In genomic region chr3:27424049-27424667, GRCm38 (mm10) we compare ENCODE assay signal across 28 mouse cellular contexts. TPM values are rescaled to one million over a fixed set of nuclear protein-coding genes. Genes with fewer than 3 reads are reported as not detected.
A peak's percentile ranks its signal among the peaks of the same experiment; 100 is the strongest.
DNase-seq lines count a peak whose midpoint lies in the region; ATAC-seq and TF ChIP-seq lines count a peak whose summit lies in the region.
"Had no signal": no experiment of that assay in that cellular context is flagged by ENCODE, and none has a peak within 500 bp of the region (broad histone marks: within the 10 kb centered on the region; RNA-seq: fewer than 3 reads in every experiment).

No protein-coding gene starts in this region.

- WGBS in lung, postnatal 0 days, result 85% methylated on average over 11 of the region's 11 CpGs
- 82% methylated on average over 11 of the region's 11 CpGs for WGBS in intestine, embryonic 16.5 days

- peak; percentile 72 for ATAC-seq in lung, postnatal 0 days
- peak; percentile 69; the same call in 1 of the 2 replicates for ATAC-seq in intestine, embryonic 16.5 days
- ATAC-seq: forebrain, embryonic 14.5 days had no signal

- no peak overlapping the region for H3K4me2 ChIP-seq in lung, postnatal 0 days (replicated peaks; ENCODE audit: low read depth, low read length)
- H3K4me2 ChIP-seq in intestine, embryonic 16.5 days (ENCODE audit: low read depth, low read length), result no peak overlapping the region
- H3K4me2 ChIP-seq: embryonic facial prominence, embryonic 13.5 days; embryonic facial prominence, embryonic 15.5 days; forebrain, embryonic 12.5 days had no signal

- H3K36me3 ChIP-seq in lung, postnatal 0 days (ENCODE audit: insufficient read depth, low read length), result peaks cover 10% of the 10 kb centered on the region; the same call in 1 of the 2 replicates
- H3K36me3 ChIP-seq in testis, adult 2 months (ENCODE audit: control insufficient read depth, insufficient read depth, low read length), result no peaks in the 10 kb centered on the region
- H3K36me3 ChIP-seq in intestine, embryonic 16.5 days (ENCODE audit: control insufficient read depth, insufficient read depth, low read length), result peaks cover 9% of the 10 kb centered on the region; the same call in 1 of the 2 replicates

- no peaks in the 10 kb centered on the region for H3K9me3 ChIP-seq in lung, postnatal 0 days (ENCODE audit: low read length)
- H3K9me3 ChIP-seq in intestine, embryonic 16.5 days (ENCODE audit: control insufficient read depth, low read length), result no peaks in the 10 kb centered on the region
- H3K9me3 ChIP-seq: embryonic facial prominence, embryonic 13.5 days; embryonic facial prominence, embryonic 15.5 days; forebrain, embryonic 10.5 days; forebrain, embryonic 12.5 days had no signal

- H3K9ac ChIP-seq in lung, postnatal 0 days (replicated peaks; ENCODE audit: low read depth), result no peak overlapping the region
- no peak overlapping the region for H3K9ac ChIP-seq in intestine, embryonic 16.5 days (ENCODE audit: low read depth, low read length)
- H3K9ac ChIP-seq: embryonic facial prominence, embryonic 13.5 days; embryonic facial prominence, embryonic 15.5 days; forebrain, embryonic 12.5 days had no signal

- TF ChIP-seq EP300 in lung, postnatal 0 days (IDR thresholded peaks at IDR 0.05), result peak; percentile 98

- no peaks in the 10 kb centered on the region for H3K27me3 ChIP-seq in lung, postnatal 0 days (replicated peaks; ENCODE audit: insufficient read depth, low read length)
- no peaks in the 10 kb centered on the region for H3K27me3 ChIP-seq in testis, adult 2 months (ENCODE audit: control insufficient read depth, insufficient read depth, low read length)
- H3K27me3 ChIP-seq in intestine, embryonic 16.5 days (replicated peaks; ENCODE audit: control insufficient read depth, insufficient read depth, low read length), result no peaks in the 10 kb centered on the region
- H3K27me3 ChIP-seq: embryonic facial prominence, embryonic 13.5 days; embryonic facial prominence, embryonic 15.5 days; forebrain, embryonic 12.5 days had no signal

- no peak for TF ChIP-seq CTCF in lung, postnatal 0 days (IDR thresholded peaks at IDR 0.05)
- TF ChIP-seq CTCF in testis, adult 2 months (IDR thresholded peaks at IDR 0.05; ENCODE audit: control insufficient read depth, insufficient read depth, insufficient replicate concordance, low read depth, low read length), result no peak

- H3K4me3 ChIP-seq in lung, postnatal 0 days (ENCODE audit: low read depth, low read length), result no peak overlapping the region
- H3K4me3 ChIP-seq in testis, adult 2 months (ENCODE audit: control insufficient read depth, low read depth, low read length), result no peak overlapping the region
- no peak overlapping the region for H3K4me3 ChIP-seq in intestine, embryonic 16.5 days (ENCODE audit: low read length)
- H3K4me3 ChIP-seq: embryonic facial prominence, embryonic 13.5 days; embryonic facial prominence, embryonic 15.5 days; erythroblast, embryonic 14.5 days; forebrain, embryonic 10.5 days; forebrain, embryonic 12.5 days had no signal

- H3K27ac ChIP-seq in lung, postnatal 0 days (ENCODE audit: low read length), result no peak overlapping the region
- peak overlapping the region; percentile 27 for H3K27ac ChIP-seq in testis, adult 2 months (ENCODE audit: control insufficient read depth, insufficient read depth, low read depth, low read length)
- H3K27ac ChIP-seq in intestine, embryonic 16.5 days (ENCODE audit: low read length), result no peak overlapping the region
- H3K27ac ChIP-seq: embryonic facial prominence, embryonic 13.5 days; embryonic facial prominence, embryonic 15.5 days; forebrain, embryonic 10.5 days; forebrain, embryonic 12.5 days had no signal

- intact Hi-C loops in heart, postnatal 25 days (cut with DNase I), result no loop called here

- peak; percentile 41 for DNase-seq in lung, postnatal 0 days (ENCODE audit: low spot score)
- no peak for DNase-seq in lung, postnatal 25 days (ENCODE audit: low spot score)
- no peak for DNase-seq in testis, postnatal 14 days (ENCODE audit: low spot score)
- DNase-seq in heart, postnatal 25 days (ENCODE audit: low spot score), result no peak
- no peak for DNase-seq in frontal cortex, postnatal 36 days (ENCODE audit: low spot score in 2 of 2)
- DNase-seq: adrenal gland, adult 2 months; adrenal gland, postnatal 10 days; adrenal gland, postnatal 25 days; cerebellum, adult 11 months; cerebellum, adult 18-20 months; cerebellum, adult 8-10 months; cerebellum, adult 9-11 months; cerebellum, postnatal 14 days; cerebellum, postnatal 36 days; embryo, embryonic 11 days had no signal

- no peaks in the 10 kb centered on the region for H3K4me1 ChIP-seq in lung, postnatal 0 days (ENCODE audit: insufficient read depth, low read depth, low read length)
- no peaks in the 10 kb centered on the region for H3K4me1 ChIP-seq in testis, adult 2 months (ENCODE audit: control insufficient read depth, insufficient read depth, low read length)
- no peaks in the 10 kb centered on the region for H3K4me1 ChIP-seq in intestine, embryonic 16.5 days (ENCODE audit: control insufficient read depth, insufficient read depth, low read length)
- H3K4me1 ChIP-seq: embryonic facial prominence, embryonic 13.5 days; embryonic facial prominence, embryonic 15.5 days had no signal

- no peak for TF ChIP-seq POLR2A in testis, adult 2 months (IDR thresholded peaks at IDR 0.05; ENCODE audit: control insufficient read depth, low read depth, low read length)

RNA-seq across cellular contexts. Expression of gene Ghsr, which starts 53.0 kb away (rescaled TPM):
- not detected in 2 replicates for polyA plus RNA-seq in lung, postnatal 0 days (2015; fragmentation: Nextera tagmentation; extraction: Ambion mirVana)
- polyA plus RNA-seq in testis, adult 2 months (2012; rRNA removed), result not detected in 2 replicates
- polyA plus RNA-seq in intestine, embryonic 16.5 days (2015; fragmentation: Nextera tagmentation; extraction: Ambion mirVana), result not detected in 2 replicates
- not detected for total RNA-seq in heart, postnatal 25 days (2021)
- total RNA-seq: adrenal gland, adult 2 months; adrenal gland, postnatal 10 days; adrenal gland, postnatal 25 days; adrenal gland, postnatal 4 days; common myeloid progenitor, adult 5-6 weeks; MEL had no signal
- polyA plus RNA-seq: adrenal gland, adult 2 months; C2C12; embryonic facial prominence, embryonic 11.5 days; embryonic facial prominence, embryonic 13.5 days; embryonic facial prominence, embryonic 15.5 days; forebrain, embryonic 10.5 days; forebrain, embryonic 12.5 days; forebrain, embryonic 14.5 days had no signal
